Mouse (Mus musculus): ENCODE results near the gene Rab10.

DNA sequence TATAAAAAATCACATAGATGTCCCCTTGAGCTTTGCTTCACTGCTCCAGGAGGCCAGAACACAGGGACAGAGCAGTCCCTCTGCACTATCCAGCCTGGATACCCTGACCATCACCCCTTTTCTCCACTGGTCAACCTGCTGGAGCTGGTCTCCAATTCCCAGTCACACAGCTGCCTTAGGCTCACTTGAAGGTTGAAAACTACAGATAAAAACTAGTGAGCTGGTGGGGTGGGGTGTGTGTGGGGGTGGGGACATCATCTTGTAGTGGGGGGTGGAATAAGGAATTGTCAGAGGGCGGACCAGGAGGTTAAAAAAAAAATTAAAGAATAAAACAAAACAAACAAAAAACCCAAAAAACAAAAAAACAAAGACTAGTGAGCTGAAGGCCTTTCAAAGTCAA is 21.3 kb downstream of the Rab10 start:
- no peak for TF ChIP-seq POLR2A (IDR thresholded peaks at IDR 0.05; ENCODE audit: insufficient read depth, low read length)
- TF ChIP-seq CTCF (IDR thresholded peaks at IDR 0.05; ENCODE audit: low read depth, low read length) = no peak
- TF ChIP-seq EP300 (IDR thresholded peaks at IDR 0.05; ENCODE audit: insufficient read depth, low read depth, low read length) = no peak
